Mouse (Mus musculus) testis, adult 2 months (tissue): ENCODE measurements around the gene Bst2.

Experiments used
- CTCF ChIP-seq: fragments of 200-500 bp; IDR thresholded peaks from 2 replicates; pipeline ENCODE4 v1.5.1; 2012; ENCODE audit warnings: low read depth, mild to moderate bottlenecking, inconsistent platforms, low read length, moderate library complexity; ENCODE audit not compliant: control insufficient read depth, insufficient read depth, insufficient replicate concordance
- POLR2A ChIP-seq: fragments of 200-500 bp; IDR thresholded peaks from 2 replicates; pipeline ENCODE4 v1.6.1; 2012; ENCODE audit warnings: low read depth, mild to moderate bottlenecking, inconsistent platforms, low read length, moderate library complexity; ENCODE audit not compliant: control insufficient read depth

GRCm38 (mm10) chr8:71484736-71485135 is 52.5 kb downstream of the Bst2 start:
- TF ChIP-seq POLR2A (no peak), CTCF (no peak)
